Mouse (Mus musculus): ENCODE measurements around the gene Psme3.

- TF ChIP-seq EP300 (IDR thresholded peaks at IDR 0.05; ENCODE audit: low read depth) (no peak), CTCF (IDR thresholded peaks at IDR 0.05; ENCODE audit: low read depth) (no peak)
Measured at GRCm38 (mm10) chr11:101282896-101283295, 33.1 kb upstream of the Psme3 start.

Data from liver, embryonic 14.5 days (tissue).